Mouse (Mus musculus): ENCODE data around the gene Brd2. TPM values are rescaled to one million over a fixed set of nuclear protein-coding genes. Genes with fewer than 3 reads are reported as not detected.

The Brd2 gene
- polyA plus RNA-seq, 1 experiment from 2014 or later, result 32.5 TPM

GRCm38 (mm10) chr17:34102831-34103230, 19.6 kb downstream of the Brd2 start:
- Histone ChIP-seq H3K9me3 (ENCODE audit: low read length) (no peaks in the 10 kb centered on the region), H3K9ac (replicated peaks) (no peak overlapping the region), H3K4me2 (ENCODE audit: low read depth, low read length) (no peak overlapping the region), H3K4me1 (ENCODE audit: insufficient read depth) (peaks cover 13% of the 10 kb centered on the region), H3K27ac (ENCODE audit: low read depth) (peak overlapping the region; percentile 85), H3K36me3 (replicated peaks; ENCODE audit: insufficient read depth, low read length) (no peaks in the 10 kb centered on the region), H3K27me3 (ENCODE audit: insufficient read depth, low read length) (no peaks in the 10 kb centered on the region; the same call in 1 of the 2 replicates), H3K4me3 (ENCODE audit: low read depth, low read length) (no peak overlapping the region)
- ATAC-seq (no peak), DNase-seq (no peak)
- WGBS (ENCODE audit: insufficient replicate concordance), result 56% methylated on average over 6 of the region's 6 CpGs
- TF ChIP-seq CTCF (IDR thresholded peaks at IDR 0.05; ENCODE audit: low read depth), result no peak

DNA sequence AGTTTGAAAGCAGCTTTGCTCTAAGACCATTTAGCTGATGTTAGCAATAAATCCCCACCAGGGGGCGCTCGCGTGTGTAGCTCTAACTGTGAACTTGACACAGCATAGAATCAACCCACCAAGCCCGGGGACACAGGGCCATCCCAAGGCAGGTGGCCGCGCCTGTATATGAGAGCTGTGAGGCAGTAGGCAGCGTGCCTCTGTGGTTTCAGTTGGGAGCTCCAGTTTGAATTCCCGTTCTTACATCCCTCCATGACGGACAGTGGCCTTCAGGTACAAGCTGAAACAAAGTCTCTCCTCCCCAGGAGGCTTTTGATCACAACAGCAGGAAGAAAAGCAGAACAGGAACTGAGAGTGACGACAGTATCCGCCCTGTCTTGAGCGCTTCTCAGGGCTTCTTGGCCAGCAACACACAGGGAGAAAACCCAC, 20.8 kb downstream of the Brd2 start:
- ATAC-seq, result peak; percentile 86
- no peak overlapping the region; the same call in 1 of the 2 replicates for H3K9ac ChIP-seq (replicated peaks)
- H3K27me3 ChIP-seq (ENCODE audit: insufficient read depth, low read length), result no peaks in the 10 kb centered on the region; the same call in 1 of the 2 replicates
- H3K4me2 ChIP-seq (ENCODE audit: low read depth, low read length), result peak overlapping the region; percentile 68
- no peaks in the 10 kb centered on the region for H3K9me3 ChIP-seq (ENCODE audit: low read length)
- DNase-seq, result peak; percentile 95
- WGBS (ENCODE audit: insufficient replicate concordance), result 2% methylated on average over 12 of the region's 12 CpGs
- no peaks in the 10 kb centered on the region for H3K36me3 ChIP-seq (replicated peaks; ENCODE audit: insufficient read depth, low read length)
- TF ChIP-seq EP300 (IDR thresholded peaks at IDR 0.05; ENCODE audit: low read depth) (no peak), CTCF (IDR thresholded peaks at IDR 0.05; ENCODE audit: low read depth) (peak; percentile 94)
- H3K4me1 ChIP-seq (ENCODE audit: insufficient read depth), result peaks cover 13% of the 10 kb centered on the region
- peak overlapping the region; percentile 42 for H3K4me3 ChIP-seq (ENCODE audit: low read depth, low read length)
- peak overlapping the region; percentile 85 for H3K27ac ChIP-seq (ENCODE audit: low read depth)

GRCm38 (mm10) chr17:34101185-34101584, 21.2 kb downstream of the Brd2 start:
- Histone ChIP-seq H3K27me3 (ENCODE audit: insufficient read depth, low read length) (no peaks in the 10 kb centered on the region; the same call in 1 of the 2 replicates), H3K4me2 (ENCODE audit: low read depth, low read length) (peak overlapping the region; percentile 68; the same call in 1 of the 2 replicates), H3K36me3 (replicated peaks; ENCODE audit: insufficient read depth, low read length) (no peaks in the 10 kb centered on the region), H3K9me3 (ENCODE audit: low read length) (no peaks in the 10 kb centered on the region), H3K27ac (ENCODE audit: low read depth) (peak overlapping the region; percentile 85), H3K4me1 (ENCODE audit: insufficient read depth) (peaks cover 13% of the 10 kb centered on the region), H3K9ac (replicated peaks) (no peak overlapping the region), H3K4me3 (ENCODE audit: low read depth, low read length) (no peak overlapping the region)
- 23% methylated on average over 5 of the region's 5 CpGs for WGBS (ENCODE audit: insufficient replicate concordance)
- ATAC-seq (peak; percentile 11; the same call in 1 of the 2 replicates), DNase-seq (no peak)
- TF ChIP-seq CTCF (IDR thresholded peaks at IDR 0.05; ENCODE audit: low read depth), result no peak
- no peak for TF ChIP-seq EP300 (IDR thresholded peaks at IDR 0.05; ENCODE audit: low read depth)

DNA sequence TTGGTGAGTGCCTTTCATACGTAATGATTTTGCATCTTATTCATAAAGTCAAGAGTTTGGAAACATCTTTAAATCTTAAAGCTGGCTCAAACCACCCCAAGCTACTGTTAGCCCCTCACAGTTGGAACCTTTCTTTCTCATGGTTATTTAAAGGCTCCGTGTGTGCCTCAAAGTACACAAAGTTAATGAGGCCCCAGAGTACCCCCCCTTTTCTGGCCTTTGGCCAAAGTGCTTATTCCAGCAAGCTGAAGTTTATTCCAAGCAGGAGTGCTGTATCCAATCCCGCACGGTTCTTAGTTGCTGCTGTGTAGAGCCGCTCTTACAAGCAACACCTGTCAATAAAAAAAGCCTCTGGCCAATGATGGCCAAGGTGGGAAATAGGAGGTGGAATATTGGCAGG, 22.9 kb downstream of the Brd2 start:
- no peak overlapping the region for H3K4me3 ChIP-seq (ENCODE audit: low read depth, low read length)
- ATAC-seq (no peak), DNase-seq (no peak)
- peaks cover 13% of the 10 kb centered on the region for H3K4me1 ChIP-seq (ENCODE audit: insufficient read depth)
- no peaks in the 10 kb centered on the region for H3K9me3 ChIP-seq (ENCODE audit: low read length)
- H3K4me2 ChIP-seq (ENCODE audit: low read depth, low read length), result no peak overlapping the region
- H3K9ac ChIP-seq (replicated peaks), result no peak overlapping the region
- no peak for TF ChIP-seq CTCF (IDR thresholded peaks at IDR 0.05; ENCODE audit: low read depth)
- WGBS (ENCODE audit: insufficient replicate concordance), result 71% methylated on average over 5 of the region's 5 CpGs
- no peaks in the 10 kb centered on the region for H3K36me3 ChIP-seq (replicated peaks; ENCODE audit: insufficient read depth, low read length)
- H3K27ac ChIP-seq (ENCODE audit: low read depth), result no peak overlapping the region
- no peaks in the 10 kb centered on the region; the same call in 1 of the 2 replicates for H3K27me3 ChIP-seq (ENCODE audit: insufficient read depth, low read length)

DNA sequence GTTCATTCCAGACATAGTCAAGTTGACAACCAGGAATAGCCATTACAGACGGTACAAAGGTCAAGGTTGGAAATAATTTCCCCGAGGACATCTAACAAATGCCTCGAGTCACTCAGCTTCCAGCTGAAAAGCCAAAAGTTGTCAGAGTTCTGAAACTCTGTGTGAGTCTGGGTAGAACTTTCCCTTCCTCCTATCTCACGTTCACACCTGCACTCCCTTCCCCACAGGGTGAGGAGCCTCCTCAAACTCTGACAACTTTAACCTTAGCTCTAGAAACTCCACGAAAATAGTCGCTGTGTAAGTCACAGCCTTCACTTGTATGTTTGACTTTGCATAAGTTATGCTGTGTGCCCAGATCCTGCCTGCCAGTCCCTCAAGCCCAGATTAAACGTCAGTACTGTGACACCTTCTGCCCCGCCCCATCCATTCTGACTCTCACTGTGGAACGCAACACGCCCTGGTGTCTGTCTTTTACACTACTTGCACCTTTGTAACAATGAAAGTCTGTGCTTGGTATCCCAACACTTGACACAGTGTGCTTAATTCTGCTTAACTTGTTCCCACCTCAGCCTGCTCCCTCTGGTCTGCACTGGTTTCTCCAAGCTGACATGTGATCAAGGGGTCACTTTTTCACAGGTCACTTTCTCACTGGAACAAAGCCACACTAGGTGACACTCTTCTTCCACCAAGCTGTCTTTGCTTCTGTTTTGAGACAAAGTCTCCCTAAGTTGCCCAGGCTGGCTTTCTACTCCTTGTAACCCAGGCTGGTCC, 23.5 kb downstream of the Brd2 start:
- H3K27ac ChIP-seq (ENCODE audit: low read depth), result no peak overlapping the region
- no peak overlapping the region for H3K4me3 ChIP-seq (ENCODE audit: low read depth, low read length)
- ATAC-seq (no peak), DNase-seq (no peak)
- no peak overlapping the region for H3K9ac ChIP-seq (replicated peaks)
- 39% methylated on average over 10 of the region's 10 CpGs for WGBS (ENCODE audit: insufficient replicate concordance)
- peaks cover 13% of the 10 kb centered on the region for H3K4me1 ChIP-seq (ENCODE audit: insufficient read depth)
- H3K36me3 ChIP-seq (replicated peaks; ENCODE audit: insufficient read depth, low read length), result no peaks in the 10 kb centered on the region
- H3K27me3 ChIP-seq (ENCODE audit: insufficient read depth, low read length), result no peaks in the 10 kb centered on the region; the same call in 1 of the 2 replicates
- H3K4me2 ChIP-seq (ENCODE audit: low read depth, low read length), result no peak overlapping the region
- no peaks in the 10 kb centered on the region for H3K9me3 ChIP-seq (ENCODE audit: low read length)
- TF ChIP-seq EP300 (IDR thresholded peaks at IDR 0.05; ENCODE audit: low read depth), result no peak
- no peak for TF ChIP-seq CTCF (IDR thresholded peaks at IDR 0.05; ENCODE audit: low read depth)

GRCm38 (mm10) chr17:34097272-34097671, 25.2 kb downstream of the Brd2 start:
- WGBS (ENCODE audit: insufficient replicate concordance), result 43% methylated on average over 5 of the region's 5 CpGs
- Histone ChIP-seq H3K9ac (replicated peaks) (no peak overlapping the region), H3K4me2 (ENCODE audit: low read depth, low read length) (no peak overlapping the region), H3K4me1 (ENCODE audit: insufficient read depth) (peaks cover 8% of the 10 kb centered on the region), H3K9me3 (ENCODE audit: low read length) (no peaks in the 10 kb centered on the region), H3K27me3 (ENCODE audit: insufficient read depth, low read length) (no peaks in the 10 kb centered on the region; the same call in 1 of the 2 replicates), H3K27ac (ENCODE audit: low read depth) (no peak overlapping the region), H3K4me3 (ENCODE audit: low read depth, low read length) (no peak overlapping the region), H3K36me3 (replicated peaks; ENCODE audit: insufficient read depth, low read length) (no peaks in the 10 kb centered on the region)
- no peak for TF ChIP-seq CTCF (IDR thresholded peaks at IDR 0.05; ENCODE audit: low read depth)
- no peak for TF ChIP-seq EP300 (IDR thresholded peaks at IDR 0.05; ENCODE audit: low read depth)
- no peak for ATAC-seq
- no peak for DNase-seq
